ENCODE assay signal across 1 mouse cellular context in genomic region chr16:91367066-91367465, GRCm38 (mm10).
A peak's percentile ranks its signal among the peaks of the same experiment; 100 is the strongest.
TF ChIP-seq lines count a peak whose summit lies in the region.

No protein-coding gene starts in this region.

TF ChIP-seq in MEL, 35 proteins besides CTCF, POLR2A, EP300 and RAD21 (continued from another document):
- TF ChIP-seq USF1 (IDR thresholded peaks at IDR 0.05; ENCODE audit: low read depth, low read length) (no peak), CHD1 (IDR thresholded peaks at IDR 0.05; ENCODE audit: low read depth, low read length) (no peak), TAL1 (IDR thresholded peaks at IDR 0.05; ENCODE audit: low read length) (no peak), MAZ (IDR thresholded peaks at IDR 0.05; ENCODE audit: low read depth, low read length) (no peak), MAFK (IDR thresholded peaks at IDR 0.05; ENCODE audit: borderline replicate concordance, low read depth, low read length) (no peak), MEF2A (IDR thresholded peaks at IDR 0.05; ENCODE audit: extremely low read depth, insufficient replicate concordance, low read depth, low read length, poor library complexity, severe bottlenecking) (no peak), ZMIZ1 (IDR thresholded peaks at IDR 0.05; ENCODE audit: low read depth, low read length) (no peak), HCFC1 (IDR thresholded peaks at IDR 0.05; ENCODE audit: low read depth, low read length) (0 out of 2 replicates have a peak, but pooled peaks have one; percentile 43), POLR2AphosphoS2 (IDR thresholded peaks at IDR 0.05; ENCODE audit: low read length) (no peak), ETS1 (IDR thresholded peaks at IDR 0.05; ENCODE audit: low read depth, low read length) (peak; percentile 24; the same call in 1 of the 2 replicates), MYB (IDR thresholded peaks at IDR 0.05; ENCODE audit: low read depth, low read length) (no peak), E2F4 (IDR thresholded peaks at IDR 0.05; ENCODE audit: borderline replicate concordance, low read depth, low read length) (no peak), CHD2 (IDR thresholded peaks at IDR 0.05; ENCODE audit: low read length) (no peak), POLR2AphosphoS5 (IDR thresholded peaks at IDR 0.05; ENCODE audit: borderline replicate concordance, low read depth, low read length) (no peak)
